Mouse (Mus musculus) cortical plate, adult 2 months (tissue): Measurements from ENCODE around the gene Cygb.

Experiments used
- CTCF ChIP-seq: fragments of 200-500 bp; IDR thresholded peaks from 2 replicates; pipeline ENCODE4 v1.5.1; 2011; ENCODE audit warnings: mild to moderate bottlenecking, control low read depth, low read length; ENCODE audit not compliant: insufficient read depth; ENCODE audit errors: extremely low read depth
- POLR2A ChIP-seq: fragments of 200-500 bp; IDR thresholded peaks from 2 replicates; pipeline ENCODE4 v1.6.1; 2011; ENCODE audit warnings: mild to moderate bottlenecking, low read length, control low read depth; ENCODE audit not compliant: insufficient read depth; ENCODE audit errors: extremely low read depth

DNA sequence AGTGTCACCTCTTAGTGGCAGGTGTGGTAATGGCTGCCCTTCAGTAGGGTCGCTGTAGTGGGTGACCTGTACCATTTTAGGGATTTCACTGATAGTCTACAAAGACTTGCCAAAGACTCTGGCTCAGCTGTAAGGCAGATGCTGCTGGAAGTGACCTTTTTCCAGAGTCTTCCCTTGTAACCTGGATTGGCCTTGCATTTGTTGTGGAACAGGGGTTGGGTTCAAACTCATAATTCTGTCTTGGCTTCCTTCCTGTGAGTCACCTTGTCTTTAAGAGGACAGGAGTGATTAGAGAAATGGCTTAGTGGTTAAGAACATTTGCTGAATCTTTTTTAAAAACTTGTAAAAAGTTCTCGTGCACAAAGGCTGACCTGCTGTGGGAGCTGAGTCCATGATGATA, 19.3 kb upstream of the Cygb start:
- TF ChIP-seq CTCF (no peak), POLR2A (no peak)
